Mouse (Mus musculus) CH12.LX (cell line): ENCODE measurements at regions not wholly inside any gene's neighbourhood (a gene's known extent, or its start where the extent isn't known, plus 50 kb on each side); places are given as distances from the start of the nearest gene placed in this dataset.
A peak's percentile ranks its signal among the peaks of the same experiment; 100 is the strongest.

Source experiments
- DNase-seq: peaks from one replicate; pipeline ENCODE4 v3.0.0-alpha.2; 2013; ENCODE audit errors: extremely low read depth
- H3K27ac ChIP-seq: 2 replicates; pipeline ENCODE4 v1.5.1; 2012; ENCODE audit warnings: low read depth, mild to moderate bottlenecking, control low read depth, moderate library complexity; ENCODE audit not compliant: insufficient read depth
- H3K27me3 ChIP-seq: replicated peaks from 2 replicates; pipeline ENCODE3; 2012; ENCODE audit warnings: inconsistent platforms
- H3K36me3 ChIP-seq, 2 experiments: replicated peaks in 1 of 2; 2 replicates each; pipeline versions ENCODE3 to v1.6.1; 2012; ENCODE audit warnings: inconsistent platforms in 1 of 2, low read length in 1 of 2, mild to moderate bottlenecking in 1 of 2, mixed read lengths in 1 of 2, moderate library complexity in 1 of 2; ENCODE audit not compliant: control insufficient read depth in 1 of 2, insufficient read depth in 1 of 2
- H3K4me1 ChIP-seq, 2 experiments: 2 replicates each; pipeline ENCODE4 v1.6.1; 2012; ENCODE audit warnings: inconsistent platforms in 1 of 2, moderate library complexity in 1 of 2; ENCODE audit not compliant: insufficient read depth in 2 of 2, control insufficient read depth in 1 of 2
- H3K4me2 ChIP-seq: 2 replicates; pipeline ENCODE4 v1.6.1; 2012; ENCODE audit warnings: low read depth, mild to moderate bottlenecking, control low read depth; ENCODE audit not compliant: poor library complexity, insufficient read depth, severe bottlenecking
- H3K4me3 ChIP-seq, 3 experiments: fragments of 150-350 bp in 1 of 3; sonication (generic) in 1 of 3; replicated peaks in 1 of 3; 2 replicates each; pipeline versions ENCODE3 to v1.5.1; 2011 to 2012; ENCODE audit warnings: low read depth in 2 of 3, low read length in 2 of 3, mild to moderate bottlenecking in 2 of 3, moderate library complexity in 2 of 3, control low read depth in 1 of 3, improper control_type of control experiment in 1 of 3, inconsistent platforms in 1 of 3, mixed read lengths in 1 of 3; ENCODE audit not compliant: poor library complexity in 1 of 3
- H3K79me2 ChIP-seq: replicated peaks from 2 replicates; pipeline ENCODE4 v1.6.1; 2012; ENCODE audit warnings: mild to moderate bottlenecking, moderate library complexity; ENCODE audit not compliant: control insufficient read depth, poor library complexity, insufficient read depth, severe bottlenecking; ENCODE audit errors: extremely low read depth
- H3K9ac ChIP-seq: 2 replicates; pipeline ENCODE4 v1.6.1; 2012; ENCODE audit warnings: low read depth, mild to moderate bottlenecking, control low read depth, moderate library complexity; ENCODE audit not compliant: insufficient read depth
- H3K9me3 ChIP-seq: replicated peaks from 2 replicates; pipeline ENCODE3; 2012; ENCODE audit warnings: low read length, inconsistent platforms, mixed read lengths
- CHD1 ChIP-seq: IDR thresholded peaks from 2 replicates; pipeline ENCODE4 v1.6.1; 2012; ENCODE audit warnings: low read depth, low read length, improper control_type of control experiment, inconsistent platforms
- CHD2 ChIP-seq: IDR thresholded peaks from 2 replicates; pipeline ENCODE4 v1.6.1; 2011; ENCODE audit warnings: low read length, improper control_type of control experiment
- HCFC1 ChIP-seq: IDR thresholded peaks from 2 replicates; pipeline ENCODE4 v1.6.1; 2012; ENCODE audit warnings: low read depth, mild to moderate bottlenecking, inconsistent platforms, low read length, improper control_type of control experiment
- JUN ChIP-seq: IDR thresholded peaks from 2 replicates; pipeline ENCODE4 v1.6.1; 2011; ENCODE audit warnings: low read depth, mild to moderate bottlenecking, low read length, improper control_type of control experiment, moderate library complexity; ENCODE audit not compliant: insufficient read depth
- KAT2A ChIP-seq: IDR thresholded peaks from 2 replicates; pipeline ENCODE4 v1.6.1; 2012; ENCODE audit warnings: low read length, improper control_type of control experiment, inconsistent platforms; ENCODE audit not compliant: insufficient replicate concordance
- MAFK ChIP-seq: IDR thresholded peaks from 2 replicates; pipeline ENCODE4 v1.6.1; 2011; ENCODE audit warnings: low read length, improper control_type of control experiment; ENCODE audit not compliant: insufficient replicate concordance
- MEF2A ChIP-seq: IDR thresholded peaks from 2 replicates; pipeline ENCODE4 v1.6.1; 2014; ENCODE audit warnings: low read depth, mild to moderate bottlenecking, inconsistent platforms, low read length, improper control_type of control experiment, borderline replicate concordance
- MXI1 ChIP-seq: IDR thresholded peaks from 2 replicates; pipeline ENCODE4 v1.6.1; 2011; ENCODE audit warnings: mild to moderate bottlenecking, low read depth, low read length, improper control_type of control experiment
- POLR2AphosphoS2 ChIP-seq: IDR thresholded peaks from 2 replicates; pipeline ENCODE4 v1.6.1; 2011; ENCODE audit warnings: low read depth, low read length, improper control_type of control experiment
- RCOR1 ChIP-seq: conservative IDR thresholded peaks from 2 replicates; pipeline ENCODE4 v1.6.1; 2012; ENCODE audit warnings: low read depth, mild to moderate bottlenecking, inconsistent platforms, low read length, improper control_type of control experiment
- SIN3A ChIP-seq: IDR thresholded peaks from 2 replicates; pipeline ENCODE4 v1.6.1; 2012; ENCODE audit warnings: low read length, improper control_type of control experiment, inconsistent platforms
- TCF12 ChIP-seq: IDR thresholded peaks from 2 replicates; pipeline ENCODE4 v1.6.1; 2014; ENCODE audit warnings: low read depth, mild to moderate bottlenecking, inconsistent platforms, low read length, improper control_type of control experiment
- ZMIZ1 ChIP-seq: IDR thresholded peaks from 2 replicates; pipeline ENCODE4 v1.6.1; 2012; ENCODE audit warnings: low read depth, mild to moderate bottlenecking, inconsistent platforms, low read length, improper control_type of control experiment
- dilution Hi-C: fragments of 300-500 bp; cut with MboI; formaldehyde crosslinking; loops from 2 replicates; pipeline ENCODE4 v1.14.3; 2020; ENCODE audit warnings: low sequenced_read_pairs; ENCODE audit not compliant: extremely low pct_unique_long_range_greater_than_20kb, extremely low pct_ligation_motif_present
- in situ Hi-C: fragments of 300-500 bp; cut with MboI; formaldehyde crosslinking; loops from 3 replicates; pipeline ENCODE4 v1.14.3; 2019; ENCODE audit warnings: low sequenced_read_pairs, low pct_ligation_motif_present, low pct_unique_long_range_greater_than_20kb, mixed read lengths

GRCm38 (mm10) chr16:51650683-51651082, 380.3 kb upstream of the Cblb start:
- Histone ChIP-seq H3K4me3 (no peak overlapping the region), H3K79me2 (no peaks in the 10 kb centered on the region), H3K4me1 (peaks cover 3 to 10% of the 10 kb centered on the region in 2 experiments; a peak in 3 of 4 replicates), H3K36me3 (no peaks in the 10 kb centered on the region), H3K9me3 (no peaks in the 10 kb centered on the region), H3K27ac (no peak overlapping the region), H3K27me3 (no peaks in the 10 kb centered on the region), H3K9ac (peak overlapping the region; percentile 18; the same call in 1 of the 2 replicates), H3K4me2 (peak overlapping the region; percentile 51)
- in situ Hi-C loops = no loop called here
- TF ChIP-seq RCOR1 = no peak
- dilution Hi-C loops = no loop called here
- peak; percentile 28 for DNase-seq

GRCm38 (mm10) chr16:51661693-51662092, 369.3 kb upstream of the Cblb start:
- no peak overlapping the region for H3K9ac ChIP-seq
- TF ChIP-seq POLR2AphosphoS2 (no peak), MEF2A (no peak), TCF12 (no peak), HCFC1 (no peak), CHD2 (no peak), KAT2A (no peak), CHD1 (no peak), SIN3A (no peak)
- H3K9me3 ChIP-seq = no peaks in the 10 kb centered on the region
- no peaks in the 10 kb centered on the region for H3K36me3 ChIP-seq
- H3K27me3 ChIP-seq = no peaks in the 10 kb centered on the region
- dilution Hi-C loops = no loop called here
- no peak for DNase-seq
- H3K4me1 ChIP-seq = 0 out of 4 replicates have a peak, but pooled peaks cover 0 to 3% of the 10 kb centered on the region in 2 experiments
- H3K27ac ChIP-seq = no peak overlapping the region
- in situ Hi-C loops = no loop called here
- H3K4me3 ChIP-seq = no peak overlapping the region
- H3K79me2 ChIP-seq = no peaks in the 10 kb centered on the region
- H3K4me2 ChIP-seq = no peak overlapping the region

- dilution Hi-C loops (no loop called here), in situ Hi-C loops (no loop called here)
- no peaks in the 10 kb centered on the region for H3K79me2 ChIP-seq
- no peak for TF ChIP-seq MXI1
- TF ChIP-seq MAFK = no peak
- no peak for TF ChIP-seq JUN
- no peak for TF ChIP-seq ZMIZ1
- TF ChIP-seq, all 38 proteins: peak for 0
- no peak overlapping the region for H3K4me3 ChIP-seq
- peaks cover 4% of the 10 kb centered on the region for H3K9me3 ChIP-seq
- no peaks in the 10 kb centered on the region for H3K36me3 ChIP-seq
- H3K4me2 ChIP-seq = no peak overlapping the region
- no peak overlapping the region for H3K27ac ChIP-seq
- no peaks in the 10 kb centered on the region for H3K27me3 ChIP-seq
- H3K4me1 ChIP-seq = 0 out of 4 replicates have a peak, but pooled peaks cover 0 to 3% of the 10 kb centered on the region in 2 experiments
- no peak for DNase-seq
- H3K9ac ChIP-seq = no peak overlapping the region
Observed at GRCm38 (mm10) chr16:51664325-51664724, 366.7 kb upstream of the Cblb start.
